Mouse (Mus musculus) T-helper 1 cell (primary cell): ENCODE data around the gene Pcgf5.

Experiments used
- in situ Hi-C: fragments of 300-600 bp; cut with MboI, MseI; formaldehyde crosslinking; loops from one replicate; pipeline ENCODE4 v1.15.1; 2025; ENCODE audit warnings: high pct_unique_total_duplicates

Pcgf5 gene

DNA sequence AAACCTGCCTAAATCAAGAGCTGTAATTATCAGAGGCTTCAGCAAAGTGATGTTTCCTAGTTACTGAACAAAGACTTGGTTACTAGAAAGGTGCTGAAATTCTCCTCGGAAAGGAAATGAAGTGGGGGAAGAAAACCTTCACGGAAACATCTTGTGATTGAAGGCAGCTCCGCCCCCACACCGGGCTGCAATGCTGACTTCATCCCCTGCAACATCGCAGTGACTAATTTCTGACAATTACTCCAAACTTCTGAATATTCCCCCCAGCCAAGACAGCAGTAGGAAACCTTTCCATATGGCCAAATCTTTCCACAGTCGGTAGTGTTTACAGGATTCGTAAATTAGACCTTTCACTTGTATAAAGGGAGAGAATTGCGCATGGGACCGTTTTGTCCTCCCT, 129.0 kb downstream of the Pcgf5 start:
- in situ Hi-C loops, result loop anchor here (5.0 kb wide), 1 partner anchor 55 kb away; no protein-coding TSS in a partner anchor

DNA sequence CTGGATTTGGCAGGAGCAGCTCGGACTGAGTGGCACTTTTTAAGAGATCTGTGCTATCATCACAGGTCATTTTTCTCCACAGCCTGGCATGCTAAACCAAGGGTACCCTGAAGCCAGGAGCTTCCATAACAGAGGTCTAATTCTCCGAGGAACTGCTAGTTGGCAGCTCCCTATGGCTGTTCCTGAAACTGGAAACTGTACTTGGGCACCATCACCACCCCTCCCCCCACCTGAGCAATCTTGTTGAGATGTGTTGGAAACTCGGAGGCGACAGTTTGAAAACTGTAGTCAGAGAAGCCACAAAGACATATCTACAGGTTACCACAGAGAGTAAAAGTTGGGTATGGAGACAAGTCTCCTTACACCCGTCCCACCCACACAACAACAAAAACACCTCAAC, 129.6 kb downstream of the Pcgf5 start:
- in situ Hi-C loops, result loop anchor here (5.0 kb wide), 1 partner anchor 55 kb away; no protein-coding TSS in a partner anchor

DNA sequence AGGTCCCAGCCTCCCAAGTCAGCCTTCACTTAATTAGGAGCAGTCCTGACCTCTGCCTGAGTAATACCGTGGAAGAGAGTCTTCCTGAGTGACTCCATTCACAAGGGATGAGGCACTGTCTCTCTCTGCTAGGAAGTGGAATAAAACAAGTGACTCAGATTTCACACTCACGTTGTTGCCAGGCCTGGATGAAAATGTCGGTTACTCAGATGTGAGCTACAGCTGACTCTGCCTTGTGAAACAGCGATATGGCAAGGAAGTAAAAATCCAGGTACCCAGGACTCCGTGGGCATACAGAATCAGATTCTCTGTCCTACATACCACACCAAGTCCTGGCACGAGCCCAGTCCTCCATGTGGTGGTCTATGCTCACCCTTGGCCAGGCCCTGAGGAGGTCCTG, 142.8 kb downstream of the Pcgf5 start:
- in situ Hi-C loops, result no loop called here

DNA sequence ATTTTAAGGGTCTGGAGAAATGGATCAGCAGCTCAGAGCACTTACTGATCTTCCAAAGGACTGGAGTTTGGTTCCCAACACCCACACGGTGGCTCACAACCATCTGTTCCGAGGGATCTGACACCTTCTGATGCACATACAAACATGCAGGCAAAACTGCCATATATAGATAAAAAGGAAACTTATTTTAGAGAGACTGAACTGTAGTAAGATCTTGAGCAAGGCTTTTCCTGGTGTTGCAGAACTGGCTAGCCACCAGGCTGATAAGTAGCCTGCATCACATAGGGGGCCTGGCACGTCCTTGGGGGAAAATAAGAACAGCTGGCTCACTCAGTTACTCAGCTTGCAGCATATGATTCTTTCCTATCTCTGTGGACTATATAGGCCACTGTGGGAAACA, 147.4 kb downstream of the Pcgf5 start:
- in situ Hi-C loops, result no loop called here

DNA sequence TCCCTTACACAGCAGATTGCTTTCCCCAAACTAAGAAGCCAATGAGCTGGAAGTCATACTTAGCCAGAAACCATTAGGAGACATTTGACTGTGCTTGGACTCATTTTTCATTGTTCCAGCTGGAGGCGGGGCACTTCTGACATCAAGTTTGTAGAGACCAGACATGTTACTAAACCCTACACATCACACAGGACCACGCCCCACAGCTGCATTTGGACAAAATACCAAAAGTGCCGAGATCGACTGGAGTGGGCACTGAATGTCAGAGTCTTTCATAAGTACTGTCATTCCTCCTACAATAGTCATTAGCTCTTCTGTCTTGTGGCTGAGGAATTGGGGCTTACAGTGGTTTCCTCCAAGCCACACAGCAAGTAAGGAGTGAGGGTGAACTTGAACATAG, 148.4 kb downstream of the Pcgf5 start:
- in situ Hi-C loops, result no loop called here

DNA sequence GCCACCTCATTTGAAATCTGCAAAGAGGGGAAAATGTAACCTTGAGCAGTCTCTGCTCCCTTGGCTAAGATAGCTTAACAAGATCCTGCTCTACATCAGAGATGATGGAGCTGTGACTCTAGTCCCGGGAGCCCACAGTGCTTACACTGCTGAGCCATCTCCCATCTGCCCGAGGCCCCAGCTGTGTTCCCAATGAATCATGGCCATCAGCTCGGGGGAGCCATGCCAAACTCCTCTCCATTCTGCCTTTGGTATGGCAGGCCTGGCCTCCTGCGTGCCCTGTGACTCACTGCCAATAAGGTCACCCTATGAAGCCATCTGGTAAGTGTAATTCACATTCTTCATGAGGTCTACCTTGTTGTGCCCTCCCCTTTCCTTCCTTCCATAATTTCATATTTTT, 149.0 kb downstream of the Pcgf5 start:
- in situ Hi-C loops, result no loop called here

DNA sequence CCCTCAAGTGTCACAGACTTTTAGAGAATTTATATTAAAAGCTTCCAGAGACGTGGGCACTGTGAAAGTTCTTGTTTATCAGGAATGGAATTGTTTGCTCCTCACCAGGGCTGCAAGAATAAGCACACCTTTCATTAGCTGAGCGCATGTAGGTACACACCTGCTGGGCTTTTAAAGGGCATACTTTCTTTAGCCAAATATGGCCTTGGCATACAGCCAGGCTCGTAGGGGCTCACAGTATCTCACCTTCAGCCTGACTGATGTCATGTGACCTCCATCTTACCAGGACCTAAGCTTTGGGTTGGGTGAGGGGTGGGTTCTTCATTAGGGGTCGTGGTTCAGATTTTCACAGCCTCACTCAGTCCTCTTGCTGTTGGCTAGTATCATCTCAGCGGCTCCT, 149.6 kb downstream of the Pcgf5 start:
- in situ Hi-C loops, result no loop called here

DNA sequence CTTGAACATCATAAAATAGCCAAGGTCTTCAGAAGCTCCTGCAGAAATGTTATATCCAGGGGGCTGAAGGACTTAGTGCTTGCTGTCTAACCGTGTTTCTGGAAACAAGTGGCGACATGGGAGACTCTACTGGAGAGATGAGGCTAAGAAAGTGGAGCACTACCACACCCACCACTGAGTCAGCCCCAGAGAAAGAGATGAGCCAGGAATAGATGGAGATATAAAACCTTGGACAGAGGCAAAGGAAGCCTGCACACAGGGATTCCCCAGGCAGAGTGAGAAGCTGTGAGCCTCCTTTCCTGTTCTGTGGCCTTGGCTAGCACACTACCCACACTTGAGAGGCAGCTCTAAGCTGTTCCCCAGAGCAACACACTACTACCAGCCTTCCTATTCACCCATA, 156.6 kb downstream of the Pcgf5 start:
- in situ Hi-C loops, result no loop called here
